Mouse (Mus musculus): ENCODE data around the gene Snrnp35. TPM values are rescaled to one million over a fixed set of nuclear protein-coding genes. Genes with fewer than 3 reads are reported as not detected.
"Not testable (repeated sequence)": the region's sequence is repeated elsewhere in the genome, so short reads cannot be mapped to it uniquely, and the experiment has no call there.

Snrnp35 gene
- polyA plus RNA-seq, 1 experiment: 18.9 TPM

DNA sequence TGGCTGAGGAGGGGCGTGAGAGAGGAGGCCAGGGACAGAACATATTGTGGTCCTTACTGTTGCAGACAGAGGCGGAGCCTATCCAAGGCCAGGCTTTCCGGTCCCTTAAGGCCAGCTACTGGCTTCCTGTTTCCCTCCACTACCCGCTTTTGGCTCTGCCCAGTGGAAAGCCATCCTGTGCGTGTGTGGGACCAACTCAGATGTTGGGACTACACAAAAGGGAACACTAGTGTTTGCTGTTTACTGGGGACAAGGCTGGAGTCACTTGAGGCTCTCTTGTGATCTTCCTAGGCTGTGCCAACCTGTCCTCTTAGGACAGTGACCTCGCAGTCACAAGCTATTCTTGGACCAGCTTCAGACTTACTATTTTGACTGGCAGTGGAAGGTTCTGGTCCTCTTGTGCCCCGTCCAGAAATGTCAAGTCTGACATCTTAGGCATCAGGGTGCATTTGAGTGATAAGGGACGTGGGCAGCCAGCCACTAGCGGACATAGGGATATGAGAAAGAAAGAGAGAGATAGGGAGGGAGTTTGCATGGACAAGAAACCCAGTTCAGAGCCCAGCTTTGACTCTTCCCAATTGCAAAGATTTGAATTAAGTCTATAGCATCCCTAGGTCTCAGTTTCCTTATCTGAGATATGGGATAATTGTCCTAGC lies 15.4 kb downstream of the Snrnp35 start:
- no peak overlapping the region for H3K4me3 ChIP-seq
- H3K79me2 ChIP-seq (ENCODE audit: control insufficient read depth, insufficient read depth): no peaks in the 10 kb centered on the region
- no peak overlapping the region for H3ac ChIP-seq (ENCODE audit: control insufficient read depth, insufficient read length)
- H3K36me3 ChIP-seq (ENCODE audit: control insufficient read depth, insufficient read depth): no peaks in the 10 kb centered on the region
- no peaks in the 10 kb centered on the region for H3K27me3 ChIP-seq (ENCODE audit: control insufficient read depth, insufficient read depth, insufficient read length)
- TF ChIP-seq SRF (IDR thresholded peaks at IDR 0.05; ENCODE audit: control insufficient read depth, insufficient read length, low read depth) (no peak), POLR2A (IDR thresholded peaks at IDR 0.05; ENCODE audit: insufficient read length, low read depth) (no peak), E2F4 (IDR thresholded peaks at IDR 0.05; ENCODE audit: insufficient read depth) (no peak), REST (IDR thresholded peaks at IDR 0.05; ENCODE audit: insufficient read depth, insufficient read length) (no peak), MYOG (IDR thresholded peaks at IDR 0.05; ENCODE audit: control insufficient read depth in 1 of 3, insufficient read depth in 1 of 3, insufficient read length in 2 of 3, low read depth in 2 of 3) (no peak), TCF12 (IDR thresholded peaks at IDR 0.05; ENCODE audit: insufficient read depth, poor library complexity, severe bottlenecking) (no peak), MAX (IDR thresholded peaks at IDR 0.05; ENCODE audit: low read depth) (no peak), TCF3 (IDR thresholded peaks at IDR 0.05; ENCODE audit: insufficient read length, low read depth) (no peak), MYOD1 (IDR thresholded peaks at IDR 0.05; ENCODE audit: control insufficient read depth in 1 of 3, insufficient read length in 2 of 3, low read depth in 2 of 3) (no peak), POLR2AphosphoS2 (IDR thresholded peaks at IDR 0.05; ENCODE audit: insufficient read length, low read depth) (no peak), USF1 (IDR thresholded peaks at IDR 0.05; ENCODE audit: low read depth) (no peak), CEBPB (IDR thresholded peaks at IDR 0.05; ENCODE audit: insufficient read depth, poor library complexity, severe bottlenecking) (no peak)
- no peak overlapping the region for H3K4me2 ChIP-seq (ENCODE audit: low read depth)

DNA sequence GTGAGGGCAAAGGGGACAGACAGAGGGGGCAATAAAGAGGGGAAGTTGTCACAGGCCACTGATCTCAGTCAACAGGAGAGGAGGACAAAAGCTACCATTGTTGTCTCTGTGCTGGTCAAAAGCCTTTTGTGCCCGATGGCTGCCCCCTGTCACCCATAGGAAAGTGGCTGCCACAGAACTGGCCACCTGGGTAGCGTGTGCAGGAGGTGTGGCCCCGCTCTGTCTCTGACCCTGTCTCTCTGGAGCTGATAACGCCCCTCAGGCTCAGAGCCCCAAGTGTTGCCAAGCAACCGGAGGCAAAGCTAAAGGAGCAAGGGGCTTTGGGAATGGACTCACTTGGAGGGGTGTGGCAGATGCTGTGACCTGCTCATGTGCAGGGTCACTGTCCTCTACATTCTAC lies 16.1 kb downstream of the Snrnp35 start:
- Histone ChIP-seq H3K4me2 (ENCODE audit: low read depth) (no peak overlapping the region), H3K4me3 (no peak overlapping the region), H3K36me3 (ENCODE audit: control insufficient read depth, insufficient read depth) (no peaks in the 10 kb centered on the region), H3K27me3 (ENCODE audit: control insufficient read depth, insufficient read depth, insufficient read length) (no peaks in the 10 kb centered on the region), H3K79me2 (ENCODE audit: control insufficient read depth, insufficient read depth) (no peaks in the 10 kb centered on the region), H3ac (ENCODE audit: control insufficient read depth, insufficient read length) (no peak overlapping the region)
- TF ChIP-seq REST (IDR thresholded peaks at IDR 0.05; ENCODE audit: insufficient read depth, insufficient read length) (no peak), CEBPB (IDR thresholded peaks at IDR 0.05; ENCODE audit: insufficient read depth, poor library complexity, severe bottlenecking) (no peak), POLR2AphosphoS2 (IDR thresholded peaks at IDR 0.05; ENCODE audit: insufficient read length, low read depth) (no peak), MAX (IDR thresholded peaks at IDR 0.05; ENCODE audit: low read depth) (no peak), POLR2A (IDR thresholded peaks at IDR 0.05; ENCODE audit: insufficient read length, low read depth) (no peak), TCF12 (IDR thresholded peaks at IDR 0.05; ENCODE audit: insufficient read depth, poor library complexity, severe bottlenecking) (no peak), USF1 (IDR thresholded peaks at IDR 0.05; ENCODE audit: low read depth) (no peak), MYOG (IDR thresholded peaks at IDR 0.05; ENCODE audit: control insufficient read depth in 1 of 3, insufficient read depth in 1 of 3, insufficient read length in 2 of 3, low read depth in 2 of 3) (no peak), E2F4 (IDR thresholded peaks at IDR 0.05; ENCODE audit: insufficient read depth) (no peak), MYOD1 (IDR thresholded peaks at IDR 0.05; ENCODE audit: control insufficient read depth in 1 of 3, insufficient read length in 2 of 3, low read depth in 2 of 3) (no peak), SRF (IDR thresholded peaks at IDR 0.05; ENCODE audit: control insufficient read depth, insufficient read length, low read depth) (no peak), TCF3 (IDR thresholded peaks at IDR 0.05; ENCODE audit: insufficient read length, low read depth) (no peak)

DNA sequence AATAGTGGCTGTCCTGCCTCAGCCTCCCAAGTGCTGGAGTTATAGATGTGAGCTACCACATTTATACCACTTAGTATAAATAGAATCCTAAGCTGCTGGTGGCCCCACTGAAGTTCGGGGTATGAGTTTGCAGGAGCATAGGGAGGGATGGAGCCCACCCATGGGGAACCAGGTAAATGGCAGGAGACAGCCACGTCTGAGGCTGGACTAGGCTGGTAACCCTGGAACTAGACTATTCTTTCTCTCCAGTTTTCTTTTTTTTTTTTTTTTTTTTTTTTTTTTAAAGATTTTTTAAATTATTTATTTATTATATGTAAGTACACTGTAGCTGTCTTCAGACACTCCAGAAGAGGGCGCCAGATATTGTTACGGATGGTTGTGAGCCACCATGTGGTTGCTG lies 17.1 kb downstream of the Snrnp35 start:
- not testable (repeated sequence) for H3K4me2 ChIP-seq (ENCODE audit: low read depth); H3K27me3 ChIP-seq (ENCODE audit: control insufficient read depth, insufficient read depth, insufficient read length); H3K4me3 ChIP-seq; H3ac ChIP-seq (ENCODE audit: control insufficient read depth, insufficient read length); H3K79me2 ChIP-seq (ENCODE audit: control insufficient read depth, insufficient read depth); H3K36me3 ChIP-seq (ENCODE audit: control insufficient read depth, insufficient read depth)

DNA sequence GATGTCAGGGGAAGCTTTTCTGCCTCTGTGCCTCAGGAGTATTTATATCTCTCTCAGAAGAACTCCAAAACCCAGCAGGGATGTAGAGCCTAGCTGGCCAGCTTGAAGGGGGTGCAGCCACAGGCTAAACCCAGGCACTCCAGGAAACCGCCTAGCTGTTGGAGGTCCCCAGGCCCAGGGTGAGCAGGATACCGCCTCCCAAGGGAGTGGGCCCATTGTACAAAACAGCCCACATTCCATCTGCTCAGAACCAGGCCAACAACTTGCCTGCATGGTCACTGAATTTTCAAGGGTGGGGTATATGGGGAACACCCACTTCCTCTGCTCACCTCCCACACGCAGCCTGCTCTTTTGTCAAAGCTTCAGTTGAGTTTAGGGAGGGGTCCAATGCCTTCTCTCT lies 17.6 kb downstream of the Snrnp35 start:
- no peak overlapping the region for H3K4me3 ChIP-seq
- TF ChIP-seq POLR2A (IDR thresholded peaks at IDR 0.05; ENCODE audit: insufficient read length, low read depth): no peak
- no peak for TF ChIP-seq TCF3 (IDR thresholded peaks at IDR 0.05; ENCODE audit: insufficient read length, low read depth)
- no peak for TF ChIP-seq SRF (IDR thresholded peaks at IDR 0.05; ENCODE audit: control insufficient read depth, insufficient read length, low read depth)
- TF ChIP-seq MAX (IDR thresholded peaks at IDR 0.05; ENCODE audit: low read depth): no peak
- TF ChIP-seq MYOD1 (IDR thresholded peaks at IDR 0.05; ENCODE audit: control insufficient read depth in 1 of 3, insufficient read length in 2 of 3, low read depth in 2 of 3): no peak
- H3K79me2 ChIP-seq (ENCODE audit: control insufficient read depth, insufficient read depth): no peaks in the 10 kb centered on the region
- no peaks in the 10 kb centered on the region for H3K36me3 ChIP-seq (ENCODE audit: control insufficient read depth, insufficient read depth)
- no peak overlapping the region for H3K4me2 ChIP-seq (ENCODE audit: low read depth)
- no peak overlapping the region for H3ac ChIP-seq (ENCODE audit: control insufficient read depth, insufficient read length)
- no peaks in the 10 kb centered on the region for H3K27me3 ChIP-seq (ENCODE audit: control insufficient read depth, insufficient read depth, insufficient read length)

DNA sequence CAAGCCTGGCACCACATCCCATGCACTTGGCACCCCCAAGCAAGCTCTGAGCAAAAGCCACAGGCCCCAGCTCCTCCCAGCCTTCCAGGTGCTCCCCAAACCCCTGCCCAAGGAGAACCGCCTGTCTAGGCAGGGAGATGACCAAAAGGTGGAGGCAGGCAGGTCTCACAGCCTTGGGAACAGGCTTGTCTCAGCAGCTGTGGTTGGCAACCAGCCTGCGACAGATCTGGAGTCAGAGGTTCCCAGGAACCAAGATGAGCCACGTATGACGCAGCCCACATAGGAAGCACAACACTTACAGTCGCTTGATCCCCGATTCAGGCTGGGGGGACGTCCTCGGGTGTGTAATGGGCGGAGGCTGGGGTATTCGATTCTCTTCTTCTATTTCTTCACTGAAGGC lies 18.6 kb downstream of the Snrnp35 start:
- H3K79me2 ChIP-seq (ENCODE audit: control insufficient read depth, insufficient read depth): no peaks in the 10 kb centered on the region
- TF ChIP-seq TCF3 (IDR thresholded peaks at IDR 0.05; ENCODE audit: insufficient read length, low read depth) (no peak), CEBPB (IDR thresholded peaks at IDR 0.05; ENCODE audit: insufficient read depth, poor library complexity, severe bottlenecking) (no peak), MAX (IDR thresholded peaks at IDR 0.05; ENCODE audit: low read depth) (no peak), E2F4 (IDR thresholded peaks at IDR 0.05; ENCODE audit: insufficient read depth) (no peak), REST (IDR thresholded peaks at IDR 0.05; ENCODE audit: insufficient read depth, insufficient read length) (no peak), USF1 (IDR thresholded peaks at IDR 0.05; ENCODE audit: low read depth) (no peak), MYOG (IDR thresholded peaks at IDR 0.05; ENCODE audit: control insufficient read depth in 1 of 3, insufficient read depth in 1 of 3, insufficient read length in 2 of 3, low read depth in 2 of 3) (no peak), MYOD1 (IDR thresholded peaks at IDR 0.05; ENCODE audit: control insufficient read depth in 1 of 3, insufficient read length in 2 of 3, low read depth in 2 of 3) (no peak), SRF (IDR thresholded peaks at IDR 0.05; ENCODE audit: control insufficient read depth, insufficient read length, low read depth) (no peak), POLR2A (IDR thresholded peaks at IDR 0.05; ENCODE audit: insufficient read length, low read depth) (no peak), POLR2AphosphoS2 (IDR thresholded peaks at IDR 0.05; ENCODE audit: insufficient read length, low read depth) (no peak), TCF12 (IDR thresholded peaks at IDR 0.05; ENCODE audit: insufficient read depth, poor library complexity, severe bottlenecking) (no peak)
- H3ac ChIP-seq (ENCODE audit: control insufficient read depth, insufficient read length): no peak overlapping the region
- no peak overlapping the region for H3K4me3 ChIP-seq
- H3K4me2 ChIP-seq (ENCODE audit: low read depth): no peak overlapping the region
- no peaks in the 10 kb centered on the region for H3K36me3 ChIP-seq (ENCODE audit: control insufficient read depth, insufficient read depth)
- no peaks in the 10 kb centered on the region for H3K27me3 ChIP-seq (ENCODE audit: control insufficient read depth, insufficient read depth, insufficient read length)
